Mouse (Mus musculus) embryonic stem cell, embryonic (primary cell): ENCODE results near the gene Igsf9.

Experiments
- CTCF ChIA-PET, 4 experiments: fragments of 300-600 bp in 2 of 4; fragments of 350-600 bp in 2 of 4; sonication (Branson Sonifier 250); formaldehyde crosslinking; loops; one replicate each; lab custom pipeline; 2022; ENCODE audit warnings: inconsistent platforms in 2 of 4; lab: Charles Lee
- POLR2A ChIA-PET, 4 experiments: fragments of 300-600 bp in 2 of 4; fragments of 350-600 bp in 2 of 4; sonication (Branson Sonifier 250); formaldehyde crosslinking; loops; one replicate each; lab custom pipeline; 2022; ENCODE audit warnings: antibody characterized with exemption in 4 of 4, inconsistent platforms in 1 of 4; lab: Charles Lee

Igsf9 gene

DNA sequence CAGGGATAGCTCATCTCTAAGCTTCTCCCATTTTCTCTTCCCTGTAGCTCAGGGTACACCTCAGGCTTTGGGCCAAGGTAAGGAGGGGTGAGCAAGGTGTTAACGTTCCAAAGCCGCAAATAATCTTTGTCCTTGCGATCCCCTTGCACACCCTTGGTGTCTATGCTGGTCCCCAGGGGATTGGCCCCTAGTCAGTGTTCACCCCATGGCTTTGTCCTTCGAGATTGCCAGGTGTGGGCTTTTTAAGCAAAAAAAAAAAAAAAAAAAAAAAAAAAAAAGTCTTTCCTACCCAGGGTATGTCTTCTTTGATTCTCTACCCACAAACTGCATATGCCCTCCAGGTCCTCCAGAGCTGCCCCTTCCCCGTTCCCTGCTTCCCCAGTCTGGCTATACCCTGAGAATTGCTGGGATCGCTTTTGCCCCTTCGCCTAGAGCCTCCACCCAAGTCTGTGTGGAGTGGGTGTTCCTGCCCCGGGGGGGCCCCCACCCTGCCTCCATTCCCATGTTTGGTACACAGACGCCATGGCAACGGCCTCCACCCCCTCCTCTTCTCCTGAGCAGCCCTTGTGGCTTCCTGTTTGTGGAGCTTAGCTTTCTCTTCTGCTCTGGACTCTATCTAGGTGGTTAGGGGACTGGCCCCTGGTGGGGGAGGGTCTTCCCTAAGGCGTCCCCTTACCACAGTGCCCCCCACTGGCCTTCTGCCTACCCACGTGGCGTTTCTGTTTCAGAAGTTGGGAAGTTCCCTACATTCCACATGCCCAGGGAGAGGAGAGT lies 20.0 kb downstream of the Igsf9 start:
- CTCF ChIA-PET: interaction anchor here (0.6 to 2.2 kb wide), 21 partner anchors 9 to 462 kb away, joined by 3 to 9 read pairs (median 3); no protein-coding TSS in a partner anchor
- POLR2A ChIA-PET: interaction anchor here (0.6 to 4.6 kb wide), 32 partner anchors 8 to 1128 kb away, joined by 3 to 51 read pairs (median 4); partner anchors contain the start of genes Cfap45 (in 3 of the 4), Igsf9 (in 1 of the 4) and Pigm (in 1 of the 4)

DNA sequence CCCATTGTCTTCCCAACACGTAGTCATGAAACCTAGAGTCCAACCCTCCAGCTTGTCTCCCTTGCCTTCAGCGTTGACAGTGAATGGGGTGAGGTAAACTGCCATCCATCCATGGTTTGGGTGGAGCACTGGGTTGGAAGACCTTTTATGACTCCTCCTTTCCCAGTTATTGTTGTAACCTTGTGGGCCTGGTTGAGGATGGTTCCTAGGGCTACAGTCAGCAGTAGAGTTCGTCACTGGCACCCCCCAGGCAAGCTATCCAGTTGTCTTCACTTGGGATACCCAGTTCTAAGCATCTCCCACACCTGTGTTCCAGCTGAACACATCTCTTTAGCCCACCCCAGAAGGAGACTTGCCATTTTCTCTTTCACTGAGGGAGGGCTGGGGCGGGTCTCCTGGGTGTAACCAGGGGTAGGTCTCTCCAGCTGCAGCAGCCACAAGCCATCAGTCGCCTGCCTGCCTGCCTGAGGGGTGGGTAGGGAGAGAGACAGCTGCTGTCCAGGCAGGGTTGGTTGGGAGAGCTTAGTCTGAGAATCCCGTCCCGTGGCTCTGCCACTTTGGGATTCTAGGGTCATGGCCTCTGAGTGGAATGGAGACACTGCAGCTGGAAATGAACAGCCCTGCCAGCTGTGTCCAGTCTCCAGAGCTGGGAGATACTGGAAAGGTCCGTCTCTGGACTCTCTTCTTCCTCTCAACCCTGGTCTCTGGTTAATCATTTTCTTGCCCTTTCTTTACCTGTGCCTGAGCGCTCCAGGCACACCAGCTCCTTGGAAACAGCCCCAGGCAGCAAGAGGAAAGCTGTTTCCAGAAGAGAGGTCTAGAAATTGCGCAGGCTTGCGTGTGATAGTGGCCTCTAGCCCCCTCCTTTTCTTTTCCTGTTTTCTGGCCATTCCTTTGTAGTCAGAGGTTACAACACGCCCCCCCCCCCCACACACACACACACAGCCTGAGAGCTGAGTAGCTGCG lies 20.8 kb downstream of the Igsf9 start:
- CTCF ChIA-PET: interaction anchor here (0.6 to 2.2 kb wide), 22 partner anchors 8 to 462 kb away, joined by 3 to 9 read pairs (median 4); partner anchors contain the start of gene Dusp23 (in 1 of the 4)
- POLR2A ChIA-PET: interaction anchor here (0.6 to 4.6 kb wide), 38 partner anchors 7 to 1245 kb away, joined by 3 to 51 read pairs (median 4); partner anchors contain the start of genes Cfap45 (in 3 of the 4) and Pigm (in 2 of the 4)

DNA sequence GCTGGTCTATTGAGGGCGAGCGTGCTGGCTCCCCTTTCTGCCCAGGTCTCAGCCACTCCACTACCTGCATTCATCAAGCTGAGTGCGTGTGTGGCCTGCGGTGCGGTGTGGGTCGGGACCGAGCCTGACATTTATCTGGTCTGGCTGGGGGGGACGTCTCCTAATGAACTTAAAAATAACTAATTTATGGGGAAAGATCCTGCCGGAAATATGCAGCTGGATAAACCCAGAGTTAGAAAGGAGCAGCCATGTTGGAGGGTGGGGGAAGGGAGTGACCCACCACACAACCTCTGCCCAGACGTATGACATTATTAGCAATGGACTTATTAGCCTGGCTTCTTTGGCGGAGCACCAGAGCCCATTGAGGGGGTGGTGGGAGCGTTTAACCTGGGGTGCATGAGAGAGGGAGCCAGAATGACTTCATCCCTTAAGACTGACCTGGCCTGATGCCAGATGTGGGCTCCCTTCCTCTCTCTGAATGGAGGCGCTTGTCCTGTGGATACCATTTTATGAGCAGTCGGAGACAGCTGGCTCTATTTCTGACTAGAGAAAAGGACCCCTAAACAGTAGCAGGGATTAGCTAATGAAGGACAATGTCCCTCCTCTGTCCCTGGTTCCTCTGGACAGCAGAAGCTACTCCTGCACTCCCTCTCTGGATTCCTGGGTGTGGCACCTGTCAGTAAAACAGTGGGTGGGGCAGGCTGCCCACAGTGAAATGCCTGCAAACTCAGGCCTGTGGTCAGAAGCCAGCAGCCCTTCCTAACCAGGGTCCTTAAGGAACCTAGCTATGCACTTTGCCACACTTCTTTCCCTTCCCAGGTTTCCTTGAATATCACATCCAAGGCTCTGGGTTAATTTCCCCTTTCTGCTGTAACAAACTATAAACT lies 21.8 kb downstream of the Igsf9 start:
- CTCF ChIA-PET: interaction anchor here in 3 of 4 experiments (0.6 to 2.2 kb wide), 12 partner anchors 7 to 180 kb away, joined by 3 to 9 read pairs (median 4); partner anchors contain the start of gene Dusp23 (in 1 of the 3)
- POLR2A ChIA-PET: interaction anchor here (0.6 to 4.6 kb wide), 22 partner anchors 10 to 916 kb away, joined by 3 to 51 read pairs (median 5); partner anchors contain the start of genes Cfap45 (in 3 of the 4) and Pigm (in 2 of the 4)

DNA sequence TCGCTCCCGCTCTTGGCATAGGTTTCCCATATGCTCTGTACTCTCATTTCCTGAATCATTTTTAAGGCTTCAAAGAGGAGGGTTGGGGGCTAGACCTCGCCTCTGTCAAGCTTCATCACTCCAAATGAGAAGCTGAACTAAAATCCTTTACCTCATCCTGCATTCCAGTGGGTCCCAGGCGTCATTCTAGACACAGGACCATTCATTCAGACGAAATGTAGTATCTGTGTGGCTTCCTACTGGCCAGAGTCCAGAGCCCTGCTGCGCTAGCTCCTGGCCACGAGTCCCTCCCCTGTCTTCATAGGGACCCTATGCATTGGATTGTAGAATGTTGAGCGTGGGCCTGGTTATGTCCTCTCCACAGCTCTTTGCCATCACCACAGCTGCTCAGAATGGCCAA lies 23.2 kb downstream of the Igsf9 start:
- POLR2A ChIA-PET: interaction anchor here in 3 of 4 experiments (0.5 to 4.6 kb wide), 5 partner anchors 10 to 147 kb away, joined by 3 to 51 read pairs (median 23); partner anchors contain the start of gene Cfap45 (in 1 of the 3)

DNA sequence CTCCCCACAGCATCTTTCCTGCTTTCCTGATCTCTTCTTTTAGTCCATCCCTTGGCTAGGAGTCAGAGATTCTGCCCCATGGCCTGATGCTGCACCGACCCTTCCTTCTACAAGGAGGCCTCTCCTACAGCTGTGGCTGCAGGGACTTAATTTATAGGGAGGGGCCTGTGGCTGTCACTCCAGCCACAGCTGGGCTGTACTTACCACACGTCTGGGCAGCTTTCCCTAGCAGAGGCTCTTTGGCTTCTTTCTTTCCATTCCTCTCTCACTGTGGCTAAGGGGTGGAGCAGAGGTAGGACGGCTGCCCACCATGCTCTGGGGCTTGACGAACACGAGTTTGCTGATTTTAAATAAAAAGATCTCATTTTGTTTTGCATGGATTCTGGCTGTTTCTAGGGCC lies 25.4 kb downstream of the Igsf9 start:
- POLR2A ChIA-PET: interaction anchor here in 1 of 4 experiments (0.9 kb wide), 1 partner anchor 32 kb away, joined by 3 read pairs; no protein-coding TSS in a partner anchor
- CTCF ChIA-PET: interaction anchor here in 1 of 4 experiments (0.7 kb wide), 1 partner anchor 112 kb away, joined by 5 read pairs; no protein-coding TSS in a partner anchor

More for the DNA sequence above, 23.2 kb downstream of the Igsf9 start:
- CTCF ChIA-PET: interaction anchor here in 2 of 4 experiments (1.0 kb wide), 2 partner anchors 28 to 128 kb away, joined by 3 read pairs; partner anchors contain the start of gene Dusp23 (in 1 of the 2)

DNA sequence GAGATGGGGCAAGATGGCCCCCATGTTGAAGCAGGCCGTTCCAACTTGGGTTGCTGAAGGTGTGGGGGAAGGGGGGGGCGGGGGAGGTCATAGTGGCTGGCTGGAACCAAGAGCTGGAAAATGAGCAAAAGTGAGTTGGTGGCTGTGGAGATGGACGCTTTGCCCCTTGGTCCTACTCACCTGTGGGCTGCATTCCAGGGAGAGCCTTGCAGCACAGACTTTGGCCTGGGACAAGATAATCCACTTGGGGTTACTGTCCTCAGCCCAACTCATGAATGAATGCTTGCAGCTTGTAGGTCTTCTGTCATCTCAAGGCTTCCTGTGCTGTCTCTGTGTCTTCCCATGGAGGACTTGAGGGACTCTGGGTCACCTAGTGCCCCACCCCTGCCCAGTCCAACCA lies 26.1 kb downstream of the Igsf9 start:
- CTCF ChIA-PET: interaction anchor here in 1 of 4 experiments (0.7 kb wide), 1 partner anchor 85 kb away, joined by 3 read pairs; no protein-coding TSS in a partner anchor
- POLR2A ChIA-PET: interaction anchor here in 2 of 4 experiments (0.8 to 0.9 kb wide), 2 partner anchors 32 to 149 kb away, joined by 3 to 4 read pairs; no protein-coding TSS in a partner anchor

DNA sequence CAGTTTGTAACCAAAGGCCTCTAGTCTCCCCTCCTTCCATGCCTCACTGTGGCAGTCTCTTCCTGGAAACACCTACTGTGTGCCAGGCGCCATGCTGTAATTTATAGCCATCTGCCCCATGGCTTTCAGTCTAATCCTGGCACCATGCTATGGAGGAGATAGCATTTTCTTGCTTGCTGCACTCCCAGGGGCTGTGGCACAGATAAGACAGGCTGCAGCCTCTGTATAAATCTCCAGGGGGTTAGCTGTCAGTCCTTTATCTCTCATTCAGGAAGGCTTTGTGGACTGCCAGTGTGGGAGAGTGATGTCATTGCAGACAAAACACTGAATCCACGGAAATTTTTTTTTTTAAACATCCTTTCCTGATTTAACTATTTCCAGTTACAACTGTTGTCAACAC lies 26.6 kb downstream of the Igsf9 start:
- ChIA-PET POLR2A (interaction anchor here in 2 of 4 experiments (0.6 to 1.2 kb wide), 4 partner anchors 21 to 149 kb away, joined by 3 to 5 read pairs (median 4); no protein-coding TSS in a partner anchor), CTCF (interaction anchor here in 2 of 4 experiments (0.7 to 1.0 kb wide), 2 partner anchors 18 to 84 kb away, joined by 3 read pairs; no protein-coding TSS in a partner anchor)

DNA sequence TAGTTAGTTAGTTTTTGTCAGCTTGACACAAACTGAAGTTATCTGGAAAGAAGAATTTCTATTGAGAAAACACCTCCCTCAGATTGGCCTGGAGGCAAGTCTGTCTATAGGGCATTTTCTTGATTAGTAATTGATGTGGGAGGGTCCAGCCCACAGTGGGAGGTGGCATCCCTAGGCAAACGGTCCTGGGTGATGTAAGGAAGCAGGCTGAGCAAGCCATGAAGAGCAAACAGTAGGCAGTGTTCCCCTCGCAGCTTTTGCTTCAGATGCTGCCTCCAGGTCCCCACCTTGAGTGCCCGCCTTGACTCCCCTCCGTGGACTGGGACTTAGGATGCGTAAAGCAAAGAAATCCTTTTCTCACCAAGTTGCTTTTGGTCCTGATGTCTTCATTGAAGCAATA lies 27.6 kb downstream of the Igsf9 start:
- POLR2A ChIA-PET: interaction anchor here in 3 of 4 experiments (1.1 to 2.5 kb wide), 8 partner anchors 8 to 91 kb away, joined by 3 to 10 read pairs (median 3); partner anchors contain the start of gene Tagln2 (in 1 of the 3)
- CTCF ChIA-PET: interaction anchor here in 2 of 4 experiments (0.6 to 1.0 kb wide), 2 partner anchors 19 to 145 kb away, joined by 3 read pairs; no protein-coding TSS in a partner anchor

DNA sequence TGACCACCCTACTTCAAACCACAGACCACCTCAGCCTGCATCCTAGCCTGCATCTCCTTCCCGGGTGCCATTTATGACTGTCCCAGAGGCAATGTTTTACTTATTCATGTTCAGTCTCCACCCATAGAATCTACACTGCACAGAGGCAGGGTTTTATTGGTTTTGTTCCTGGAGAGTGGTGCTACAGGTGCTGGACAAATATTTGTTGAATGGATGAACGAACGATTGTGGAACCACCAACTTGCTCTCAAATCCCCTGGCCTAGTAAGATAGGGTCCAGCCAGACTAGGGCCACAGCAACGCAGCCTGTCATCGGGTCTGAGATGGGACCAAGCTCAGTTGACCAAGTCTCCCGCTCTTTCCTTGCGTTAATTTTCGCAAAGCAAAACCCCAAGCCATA lies 28.4 kb downstream of the Igsf9 start:
- CTCF ChIA-PET: interaction anchor here (0.6 to 1.1 kb wide), 11 partner anchors 8 to 140 kb away, joined by 3 to 6 read pairs (median 4); partner anchors contain the start of gene Cfap45 (in 2 of the 4)
- POLR2A ChIA-PET: interaction anchor here in 3 of 4 experiments (0.5 to 2.5 kb wide), 19 partner anchors 8 to 134 kb away, joined by 3 to 13 read pairs (median 3); partner anchors contain the start of genes Cfap45 (in 3 of the 3), Igsf9 (in 1 of the 3), Pigm (in 1 of the 3) and Tagln2 (in 1 of the 3)

DNA sequence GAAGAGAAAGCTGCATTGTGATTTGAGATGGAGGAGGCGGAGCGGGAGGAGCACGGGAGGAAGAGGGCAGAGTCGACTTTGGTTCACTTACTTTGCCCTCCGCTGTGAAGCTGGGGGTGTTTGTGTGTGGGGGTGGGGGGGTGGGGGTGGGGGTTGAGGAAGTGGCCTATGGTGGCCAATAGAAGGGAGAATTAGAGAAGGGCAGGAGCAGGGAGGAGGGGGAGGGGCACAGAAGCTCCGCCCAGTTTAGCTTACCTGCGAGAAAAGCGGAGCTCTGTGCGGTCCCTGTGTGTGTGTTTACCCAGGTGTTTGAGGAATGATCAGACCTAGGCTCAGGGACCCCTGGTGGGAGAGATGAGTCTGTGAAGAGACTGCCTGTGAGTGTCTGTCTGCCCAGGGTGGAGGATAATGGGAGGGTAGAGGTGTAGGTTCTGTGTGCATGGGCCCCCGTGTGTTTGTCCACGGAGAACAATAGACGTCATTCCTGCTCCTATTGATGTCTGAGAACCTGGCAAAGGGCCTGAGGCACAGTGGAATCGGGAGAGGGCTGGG lies 28.9 kb downstream of the Igsf9 start:
- ChIA-PET POLR2A (interaction anchor here in 3 of 4 experiments (0.6 to 2.5 kb wide), 17 partner anchors 9 to 134 kb away, joined by 3 to 13 read pairs (median 4); partner anchors contain the start of genes Cfap45 (in 3 of the 3), Igsf9 (in 1 of the 3), Pigm (in 1 of the 3) and Tagln2 (in 1 of the 3)), CTCF (interaction anchor here (0.5 to 1.1 kb wide), 12 partner anchors 8 to 102 kb away, joined by 3 to 6 read pairs (median 4); partner anchors contain the start of gene Cfap45 (in 2 of the 4))

DNA sequence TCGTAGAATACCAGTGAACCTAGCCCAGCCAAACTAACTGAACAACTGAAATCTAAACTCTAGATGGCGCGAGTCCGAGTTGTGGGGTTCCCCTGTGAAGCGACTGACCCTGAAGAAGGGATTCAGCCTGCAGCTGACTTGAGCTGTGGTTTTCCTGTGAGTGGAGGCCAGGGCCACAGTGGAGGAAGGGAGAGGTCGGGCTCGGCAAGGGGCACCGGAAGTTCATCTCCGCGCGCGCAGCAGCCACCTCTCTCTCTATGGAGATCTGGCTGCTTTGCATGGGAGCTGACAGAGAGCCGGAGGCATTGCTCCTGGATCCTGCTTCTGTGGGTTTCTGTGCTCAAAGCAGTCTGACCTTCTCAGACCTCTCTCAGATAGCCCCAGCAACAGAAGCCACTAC lies 31.4 kb downstream of the Igsf9 start:
- POLR2A ChIA-PET: interaction anchor here in 3 of 4 experiments (0.9 to 5.1 kb wide), 18 partner anchors 8 to 137 kb away, joined by 3 to 51 read pairs (median 4); partner anchors contain the start of genes Tagln2 (in 3 of the 3), Cfap45 (in 1 of the 3), Igsf9 (in 1 of the 3) and Pigm (in 1 of the 3)
- CTCF ChIA-PET: interaction anchor here in 3 of 4 experiments (0.5 to 2.1 kb wide), 13 partner anchors 9 to 1583 kb away, joined by 3 to 10 read pairs (median 3); no protein-coding TSS in a partner anchor

DNA sequence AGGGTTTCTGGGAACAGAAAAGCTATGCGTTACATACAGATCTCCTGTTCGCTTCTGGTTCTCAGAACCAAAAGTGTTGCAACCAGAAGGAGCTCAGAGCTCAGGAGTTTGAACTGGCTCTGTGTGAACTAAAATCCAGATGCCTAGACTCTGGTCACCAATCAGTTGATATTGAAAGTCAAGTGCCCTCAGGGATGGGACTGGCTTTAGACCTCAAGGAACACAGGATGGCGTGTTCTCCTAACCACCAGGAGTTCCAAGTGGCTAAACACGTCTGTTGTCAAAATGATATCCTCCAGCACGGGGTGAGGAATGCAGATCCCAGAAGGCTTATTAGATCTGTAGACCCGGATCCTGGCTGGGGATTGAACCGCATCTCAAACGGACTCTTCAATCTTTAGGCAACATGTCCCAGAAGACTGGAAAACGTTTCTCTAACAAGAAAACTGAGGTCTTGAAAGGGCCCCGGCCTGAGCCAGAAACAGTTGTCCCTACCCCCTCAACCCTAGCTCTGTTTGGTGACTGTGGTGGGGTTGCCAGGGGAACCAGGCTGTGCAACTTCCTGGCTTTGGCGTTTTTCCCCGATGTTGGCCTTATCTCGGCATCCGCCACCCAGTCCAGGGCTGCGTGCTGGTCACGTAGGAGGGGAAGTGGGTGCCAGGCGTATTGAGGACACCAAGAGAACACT lies 32.1 kb downstream of the Igsf9 start:
- ChIA-PET CTCF (interaction anchor here in 3 of 4 experiments (0.5 to 2.1 kb wide), 14 partner anchors 10 to 1584 kb away, joined by 3 to 10 read pairs (median 4); no protein-coding TSS in a partner anchor), POLR2A (interaction anchor here in 3 of 4 experiments (0.6 to 5.1 kb wide), 20 partner anchors 7 to 602 kb away, joined by 3 to 51 read pairs (median 4); partner anchors contain the start of genes Tagln2 (in 3 of the 3), Cfap45 (in 1 of the 3), Igsf9 (in 1 of the 3) and Pigm (in 1 of the 3))

DNA sequence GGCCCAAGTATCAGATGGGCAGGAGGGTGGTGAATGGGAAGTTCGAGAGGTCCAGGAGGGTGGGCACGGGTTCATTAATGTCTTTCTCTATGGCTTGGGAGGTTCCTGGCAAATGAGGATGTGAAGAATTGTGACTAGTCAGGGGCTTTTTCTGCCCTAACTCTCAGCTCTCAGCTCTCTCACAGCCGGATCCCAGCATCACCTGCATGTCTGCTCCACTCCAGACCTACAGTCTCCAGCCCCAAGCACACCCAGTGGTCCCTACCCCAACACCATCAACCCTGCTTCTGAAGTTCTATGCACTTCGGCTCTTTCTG lies 32.6 kb downstream of the Igsf9 start:
- ChIA-PET POLR2A (interaction anchor here in 3 of 4 experiments (0.9 to 5.1 kb wide), 12 partner anchors 11 to 138 kb away, joined by 3 to 51 read pairs (median 9); partner anchors contain the start of genes Tagln2 (in 3 of the 3), Igsf9 (in 1 of the 3) and Pigm (in 1 of the 3)), CTCF (interaction anchor here (0.6 to 2.7 kb wide), 7 partner anchors 9 to 489 kb away, joined by 3 to 9 read pairs (median 5); no protein-coding TSS in a partner anchor)
